Mouse (Mus musculus): ENCODE data around the gene Xylt2.
"Not testable (repeated sequence)": the region's sequence is repeated elsewhere in the genome, so short reads cannot be mapped to it uniquely, and the experiment has no call there.

The Xylt2 gene

GRCm38 (mm10) chr11:94677607-94678145, 361 bp upstream of the Xylt2 start:
- DNase-seq (ENCODE audit: low read depth in 2 of 2, low spot score in 2 of 2): no peak

GRCm38 (mm10) chr11:94676308-94676707, 1.0 kb downstream of the Xylt2 start:
- DNase-seq (ENCODE audit: low read depth in 2 of 2, low spot score in 2 of 2): no peak

- no peak for DNase-seq (ENCODE audit: low read depth in 2 of 2, low spot score in 2 of 2)
These were observed 1.9 kb downstream of the Xylt2 start for GRCm38 (mm10) chr11:94675446-94675845.

GRCm38 (mm10) chr11:94674984-94675383, 2.3 kb downstream of the Xylt2 start:
- no peak for DNase-seq (ENCODE audit: low read depth in 2 of 2, low spot score in 2 of 2)

- DNase-seq (ENCODE audit: low read depth in 2 of 2, low spot score in 2 of 2): no peak
These were observed 12.0 kb downstream of the Xylt2 start for GRCm38 (mm10) chr11:94665281-94665680.

- no peak for DNase-seq (ENCODE audit: low read depth in 2 of 2, low spot score in 2 of 2)
These were observed 16.0 kb downstream of the Xylt2 start for GRCm38 (mm10) chr11:94661344-94661743.

GRCm38 (mm10) chr11:94653663-94654436, 23.5 kb downstream of the Xylt2 start, which contains the start of the genes Mrpl27 and Eme1:
Gene Mrpl27, plus strand, starts transcription at chr11:94653767.
Gene Eme1, minus strand, starts transcription at chr11:94653964.
- DNase-seq (ENCODE audit: low read depth in 2 of 2, low spot score in 2 of 2): peak; percentile 63 to 82

- no peak for DNase-seq (ENCODE audit: low read depth in 2 of 2, low spot score in 2 of 2)
These were observed 24.3 kb downstream of the Xylt2 start for GRCm38 (mm10) chr11:94652973-94653372.

GRCm38 (mm10) chr11:94651241-94651640, 26.1 kb downstream of the Xylt2 start:
- DNase-seq (ENCODE audit: low read depth in 2 of 2, low spot score in 2 of 2): not testable (repeated sequence)

GRCm38 (mm10) chr11:94646457-94646856, 30.9 kb downstream of the Xylt2 start:
- no peak for DNase-seq (ENCODE audit: low read depth in 2 of 2, low spot score in 2 of 2)

GRCm38 (mm10) chr11:94644461-94645219, 32.7 kb downstream of the Xylt2 start:
- DNase-seq (ENCODE audit: low read depth in 2 of 2, low spot score in 2 of 2): no peak

GRCm38 (mm10) chr11:94634431-94634830, 42.9 kb downstream of the Xylt2 start:
- no peak for DNase-seq (ENCODE audit: low read depth in 2 of 2, low spot score in 2 of 2)

GRCm38 (mm10) chr11:94632988-94633387, 44.3 kb downstream of the Xylt2 start:
- DNase-seq (ENCODE audit: low read depth in 2 of 2, low spot score in 2 of 2): no peak

- no peak for DNase-seq (ENCODE audit: low read depth in 2 of 2, low spot score in 2 of 2)
These were observed 45.3 kb downstream of the Xylt2 start for GRCm38 (mm10) chr11:94631969-94632368.

GRCm38 (mm10) chr11:94630199-94631011, 46.9 kb downstream of the Xylt2 start:
- DNase-seq (ENCODE audit: low read depth in 2 of 2, low spot score in 2 of 2): peak in 1 of 2 experiments; percentile 16

- no peak for DNase-seq (ENCODE audit: low read depth in 2 of 2, low spot score in 2 of 2)
These were observed 47.5 kb downstream of the Xylt2 start for GRCm38 (mm10) chr11:94629884-94630198.

- DNase-seq (ENCODE audit: low read depth in 2 of 2, low spot score in 2 of 2): peak; percentile 96
These were observed 48.0 kb downstream of the Xylt2 start, which contains the start of gene Lrrc59 for GRCm38 (mm10) chr11:94629199-94629883. Gene Lrrc59, plus strand, starts transcription at chr11:94629767.

GRCm38 (mm10) chr11:94622162-94622561, 55.2 kb downstream of the Xylt2 start:
- DNase-seq (ENCODE audit: low read depth in 2 of 2, low spot score in 2 of 2): no peak

- peak in 1 of 2 experiments; percentile 21 for DNase-seq (ENCODE audit: low read depth in 2 of 2, low spot score in 2 of 2)
These were observed 55.9 kb downstream of the Xylt2 start for GRCm38 (mm10) chr11:94621458-94621852.

GRCm38 (mm10) chr11:94620766-94621457, 56.4 kb downstream of the Xylt2 start:
- DNase-seq (ENCODE audit: low read depth in 2 of 2, low spot score in 2 of 2): no peak
